Mouse (Mus musculus): ENCODE results near the gene Meis2. TPM values are rescaled to one million over a fixed set of nuclear protein-coding genes. Genes with fewer than 3 reads are reported as not detected.

Meis2 gene
- polyA plus RNA-seq, 1 experiment from 2014 or later, result 51.4 TPM

- ATAC-seq (ENCODE audit: insufficient number of reproducible peaks, low FRiP score, low TSS enrichment, low read depth), result no peak
- H3K9ac ChIP-seq (ENCODE audit: low read length), result no peak overlapping the region
- no peak overlapping the region for H3K4me3 ChIP-seq (ENCODE audit: low read depth, low read length)
- DNase-seq (ENCODE audit: low spot score), result no peak
- WGBS, result 84% methylated on average over 5 of the region's 5 CpGs
- no peaks in the 10 kb centered on the region; the same call in 1 of the 2 replicates for H3K36me3 ChIP-seq (ENCODE audit: control insufficient read depth, insufficient read depth, low read length)
- H3K27me3 ChIP-seq (ENCODE audit: control insufficient read depth, insufficient read depth, low read length), result no peaks in the 10 kb centered on the region
- H3K9me3 ChIP-seq (ENCODE audit: control insufficient read depth, low read length), result no peaks in the 10 kb centered on the region
- H3K4me2 ChIP-seq (ENCODE audit: low read depth, severe bottlenecking), result no peak overlapping the region
- no peaks in the 10 kb centered on the region for H3K4me1 ChIP-seq (ENCODE audit: control insufficient read depth, insufficient read depth, low read length)
- H3K27ac ChIP-seq (replicated peaks; ENCODE audit: low read depth, low read length), result no peak overlapping the region
Measured at GRCm38 (mm10) chr2:115998802-115999201, 66.8 kb downstream of the Meis2 start.

- no peak for DNase-seq (ENCODE audit: low spot score)
- no peak overlapping the region for H3K27ac ChIP-seq (replicated peaks; ENCODE audit: low read depth, low read length)
- no peaks in the 10 kb centered on the region; the same call in 1 of the 2 replicates for H3K36me3 ChIP-seq (ENCODE audit: control insufficient read depth, insufficient read depth, low read length)
- 78% methylated on average over 2 of the region's 2 CpGs for WGBS
- H3K9me3 ChIP-seq (ENCODE audit: control insufficient read depth, low read length), result no peaks in the 10 kb centered on the region
- ATAC-seq (ENCODE audit: insufficient number of reproducible peaks, low FRiP score, low TSS enrichment, low read depth), result no peak
- no peak overlapping the region for H3K9ac ChIP-seq (ENCODE audit: low read length)
- no peaks in the 10 kb centered on the region for H3K27me3 ChIP-seq (ENCODE audit: control insufficient read depth, insufficient read depth, low read length)
- H3K4me1 ChIP-seq (ENCODE audit: control insufficient read depth, insufficient read depth, low read length), result no peaks in the 10 kb centered on the region
- H3K4me2 ChIP-seq (ENCODE audit: low read depth, severe bottlenecking), result no peak overlapping the region
- H3K4me3 ChIP-seq (ENCODE audit: low read depth, low read length), result no peak overlapping the region
Measured at GRCm38 (mm10) chr2:115996438-115996837, 69.2 kb downstream of the Meis2 start.

- no peak for DNase-seq (ENCODE audit: low spot score)
- Histone ChIP-seq H3K9me3 (ENCODE audit: control insufficient read depth, low read length) (no peaks in the 10 kb centered on the region), H3K4me2 (ENCODE audit: low read depth, severe bottlenecking) (no peak overlapping the region), H3K4me3 (ENCODE audit: low read depth, low read length) (no peak overlapping the region), H3K27ac (replicated peaks; ENCODE audit: low read depth, low read length) (no peak overlapping the region), H3K27me3 (ENCODE audit: control insufficient read depth, insufficient read depth, low read length) (no peaks in the 10 kb centered on the region), H3K36me3 (ENCODE audit: control insufficient read depth, insufficient read depth, low read length) (no peaks in the 10 kb centered on the region), H3K4me1 (ENCODE audit: control insufficient read depth, insufficient read depth, low read length) (no peaks in the 10 kb centered on the region), H3K9ac (ENCODE audit: low read length) (no peak overlapping the region)
- WGBS, result 65% methylated on average over 4 of the region's 4 CpGs
- ATAC-seq (ENCODE audit: insufficient number of reproducible peaks, low FRiP score, low TSS enrichment, low read depth), result no peak
Measured at GRCm38 (mm10) chr2:115993877-115994276, 71.8 kb downstream of the Meis2 start.

- Histone ChIP-seq H3K4me3 (ENCODE audit: low read depth, low read length) (no peak overlapping the region), H3K9ac (ENCODE audit: low read length) (no peak overlapping the region), H3K27me3 (ENCODE audit: control insufficient read depth, insufficient read depth, low read length) (no peaks in the 10 kb centered on the region), H3K4me2 (ENCODE audit: low read depth, severe bottlenecking) (no peak overlapping the region), H3K36me3 (ENCODE audit: control insufficient read depth, insufficient read depth, low read length) (no peaks in the 10 kb centered on the region), H3K27ac (replicated peaks; ENCODE audit: low read depth, low read length) (no peak overlapping the region), H3K4me1 (ENCODE audit: control insufficient read depth, insufficient read depth, low read length) (no peaks in the 10 kb centered on the region), H3K9me3 (ENCODE audit: control insufficient read depth, low read length) (no peaks in the 10 kb centered on the region)
- WGBS, result 95% methylated on average over 6 of the region's 6 CpGs
- ATAC-seq (ENCODE audit: insufficient number of reproducible peaks, low FRiP score, low TSS enrichment, low read depth) (no peak), DNase-seq (ENCODE audit: low spot score) (no peak)
Measured at GRCm38 (mm10) chr2:115989249-115989648, 76.4 kb downstream of the Meis2 start.

GRCm38 (mm10) chr2:115988448-115988847 is 77.2 kb downstream of the Meis2 start:
- Histone ChIP-seq H3K27ac (replicated peaks; ENCODE audit: low read depth, low read length) (no peak overlapping the region), H3K4me3 (ENCODE audit: low read depth, low read length) (no peak overlapping the region), H3K9me3 (ENCODE audit: control insufficient read depth, low read length) (no peaks in the 10 kb centered on the region), H3K36me3 (ENCODE audit: control insufficient read depth, insufficient read depth, low read length) (no peaks in the 10 kb centered on the region), H3K4me1 (ENCODE audit: control insufficient read depth, insufficient read depth, low read length) (no peaks in the 10 kb centered on the region), H3K9ac (ENCODE audit: low read length) (no peak overlapping the region), H3K4me2 (ENCODE audit: low read depth, severe bottlenecking) (no peak overlapping the region), H3K27me3 (ENCODE audit: control insufficient read depth, insufficient read depth, low read length) (no peaks in the 10 kb centered on the region)
- ATAC-seq (ENCODE audit: insufficient number of reproducible peaks, low FRiP score, low TSS enrichment, low read depth) (no peak), DNase-seq (ENCODE audit: low spot score) (no peak)
- WGBS, result 90% methylated on average over 4 of the region's 4 CpGs

GRCm38 (mm10) chr2:115984952-115985351 is 80.7 kb downstream of the Meis2 start:
- no peaks in the 10 kb centered on the region for H3K36me3 ChIP-seq (ENCODE audit: control insufficient read depth, insufficient read depth, low read length)
- H3K27ac ChIP-seq (replicated peaks; ENCODE audit: low read depth, low read length), result no peak overlapping the region
- H3K27me3 ChIP-seq (ENCODE audit: control insufficient read depth, insufficient read depth, low read length), result no peaks in the 10 kb centered on the region
- 78% methylated on average over 9 of the region's 9 CpGs for WGBS
- H3K9ac ChIP-seq (ENCODE audit: low read length), result no peak overlapping the region
- no peak for ATAC-seq (ENCODE audit: insufficient number of reproducible peaks, low FRiP score, low TSS enrichment, low read depth)
- no peaks in the 10 kb centered on the region for H3K4me1 ChIP-seq (ENCODE audit: control insufficient read depth, insufficient read depth, low read length)
- H3K4me2 ChIP-seq (ENCODE audit: low read depth, severe bottlenecking), result no peak overlapping the region
- DNase-seq (ENCODE audit: low spot score), result no peak
- no peak overlapping the region for H3K4me3 ChIP-seq (ENCODE audit: low read depth, low read length)
- H3K9me3 ChIP-seq (ENCODE audit: control insufficient read depth, low read length), result no peaks in the 10 kb centered on the region

- no peak overlapping the region for H3K4me2 ChIP-seq (ENCODE audit: low read depth, severe bottlenecking)
- no peak for ATAC-seq (ENCODE audit: insufficient number of reproducible peaks, low FRiP score, low TSS enrichment, low read depth)
- H3K27me3 ChIP-seq (ENCODE audit: control insufficient read depth, insufficient read depth, low read length), result no peaks in the 10 kb centered on the region
- DNase-seq (ENCODE audit: low spot score), result no peak
- H3K9ac ChIP-seq (ENCODE audit: low read length), result no peak overlapping the region
- no peak overlapping the region for H3K27ac ChIP-seq (replicated peaks; ENCODE audit: low read depth, low read length)
- no peaks in the 10 kb centered on the region for H3K9me3 ChIP-seq (ENCODE audit: control insufficient read depth, low read length)
- WGBS, result 88% methylated on average over 4 of the region's 4 CpGs
- H3K4me1 ChIP-seq (ENCODE audit: control insufficient read depth, insufficient read depth, low read length), result no peaks in the 10 kb centered on the region
- H3K4me3 ChIP-seq (ENCODE audit: low read depth, low read length), result no peak overlapping the region
- H3K36me3 ChIP-seq (ENCODE audit: control insufficient read depth, insufficient read depth, low read length), result no peaks in the 10 kb centered on the region
Measured at GRCm38 (mm10) chr2:115984487-115984886, 81.2 kb downstream of the Meis2 start.

GRCm38 (mm10) chr2:115980490-115980889 is 85.1 kb downstream of the Meis2 start:
- Histone ChIP-seq H3K27me3 (ENCODE audit: control insufficient read depth, insufficient read depth, low read length) (no peaks in the 10 kb centered on the region), H3K4me2 (ENCODE audit: low read depth, severe bottlenecking) (no peak overlapping the region), H3K4me3 (ENCODE audit: low read depth, low read length) (no peak overlapping the region), H3K36me3 (ENCODE audit: control insufficient read depth, insufficient read depth, low read length) (no peaks in the 10 kb centered on the region), H3K9me3 (ENCODE audit: control insufficient read depth, low read length) (no peaks in the 10 kb centered on the region), H3K27ac (replicated peaks; ENCODE audit: low read depth, low read length) (no peak overlapping the region), H3K9ac (ENCODE audit: low read length) (no peak overlapping the region), H3K4me1 (ENCODE audit: control insufficient read depth, insufficient read depth, low read length) (no peaks in the 10 kb centered on the region)
- DNase-seq (ENCODE audit: low spot score) (no peak), ATAC-seq (ENCODE audit: insufficient number of reproducible peaks, low FRiP score, low TSS enrichment, low read depth) (no peak)

- 49% methylated on average over 14 of the region's 14 CpGs for WGBS
- DNase-seq (ENCODE audit: low spot score) (no peak), ATAC-seq (ENCODE audit: insufficient number of reproducible peaks, low FRiP score, low TSS enrichment, low read depth) (no peak)
- no peak overlapping the region for H3K27ac ChIP-seq (replicated peaks; ENCODE audit: low read depth, low read length)
- no peak overlapping the region for H3K4me3 ChIP-seq (ENCODE audit: low read depth, low read length)
- H3K36me3 ChIP-seq (ENCODE audit: control insufficient read depth, insufficient read depth, low read length), result no peaks in the 10 kb centered on the region
- no peaks in the 10 kb centered on the region for H3K9me3 ChIP-seq (ENCODE audit: control insufficient read depth, low read length)
- H3K4me2 ChIP-seq (ENCODE audit: low read depth, severe bottlenecking), result no peak overlapping the region
- no peaks in the 10 kb centered on the region for H3K4me1 ChIP-seq (ENCODE audit: control insufficient read depth, insufficient read depth, low read length)
- no peaks in the 10 kb centered on the region for H3K27me3 ChIP-seq (ENCODE audit: control insufficient read depth, insufficient read depth, low read length)
- no peak overlapping the region for H3K9ac ChIP-seq (ENCODE audit: low read length)
Measured at GRCm38 (mm10) chr2:115979683-115980476, 85.8 kb downstream of the Meis2 start.

Measured in limb, embryonic 11.5 days (tissue).